Mouse (Mus musculus): ENCODE measurements at regions not wholly inside any gene's neighbourhood (a gene's known extent, or its start where the extent isn't known, plus 50 kb on each side); places are given as distances from the start of the nearest gene placed in this dataset.

GRCm38 (mm10) chr8:36018993-36019753 is 253.6 kb downstream of the Gm19410 start:
- no peak for TF ChIP-seq CTCF (IDR thresholded peaks at IDR 0.05; ENCODE audit: extremely low read depth, insufficient read depth, insufficient read length, insufficient replicate concordance)
- no peak for TF ChIP-seq POLR2A (IDR thresholded peaks at IDR 0.05; ENCODE audit: low read depth, low read length)

Data from spleen, adult 2 months (tissue).